Mouse (Mus musculus): ENCODE results near the gene Gm40460.

DNA sequence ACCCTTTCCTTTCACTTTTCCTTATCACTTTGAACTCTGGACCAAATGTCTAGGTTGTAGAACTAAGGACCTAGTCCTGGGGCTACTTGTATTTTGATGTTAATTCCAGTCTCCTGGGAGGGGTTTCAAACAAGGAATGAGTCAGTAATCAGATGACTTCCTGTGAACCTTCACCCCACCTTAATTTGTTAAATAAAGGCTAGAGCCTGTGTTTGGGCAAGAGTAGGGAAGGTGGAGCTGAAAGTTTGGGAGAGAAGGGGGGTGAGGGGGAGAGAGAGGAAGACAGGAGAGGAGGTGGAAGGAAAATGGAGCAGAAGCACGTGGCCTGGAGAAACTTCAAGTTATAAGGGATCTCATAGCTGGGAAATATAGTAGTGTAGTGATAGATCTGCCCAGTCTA lies 9.3 kb downstream of the Gm40460 start:
- TF ChIP-seq CTCF (IDR thresholded peaks at IDR 0.05; ENCODE audit: insufficient read depth, low read depth, low read length) (no peak), POLR2A (IDR thresholded peaks at IDR 0.05; ENCODE audit: insufficient read depth, low read depth, low read length) (no peak)
